Mouse (Mus musculus) left cerebral cortex, postnatal 4 days (tissue): ENCODE measurements around the gene Gm11096. TPM values are rescaled to one million over a fixed set of nuclear protein-coding genes. Genes with fewer than 3 reads are reported as not detected.
A peak's percentile ranks its signal among the peaks of the same experiment; 100 is the strongest.

Experiments
- DNase-seq: peaks from one replicate; pipeline ENCODE4 v3.0.0-alpha.2; 2022
- intact Hi-C: fragments of 180-260 bp; cut with DNase I; formaldehyde crosslinking; loops from one replicate; pipeline ENCODE4 v1.15.1; 2025
- total RNA-seq, 2 experiments: library from RNA; stranded (reverse); gene quantifications; 2 replicates each; pipeline ENCODE4 v1.2.3; 2021

The Gm11096 gene
- total RNA-seq, 2 experiments from 2014 or later = not detected

GRCm38 (mm10) chr17:81480351-81481161, 39.0 kb downstream of the Gm11096 start:
- intact Hi-C loops = no loop called here
- DNase-seq = peak; percentile 69

- peak; percentile 56 for DNase-seq
- intact Hi-C loops = no loop called here
Measured at GRCm38 (mm10) chr17:81481843-81482490, 40.4 kb downstream of the Gm11096 start.

GRCm38 (mm10) chr17:81486388-81486787, 44.8 kb downstream of the Gm11096 start:
- intact Hi-C loops = no loop called here
- peak; percentile 66 for DNase-seq
